Mouse (Mus musculus) bone marrow macrophage, adult 2 months (primary cell): ENCODE measurements around the gene Masp1.

Experiments
- CTCF ChIP-seq: IDR thresholded peaks from 2 replicates; pipeline ENCODE4 v1.5.1; 2012; ENCODE audit warnings: low read depth, mild to moderate bottlenecking, low read length, moderate library complexity
- POLR2A ChIP-seq: IDR thresholded peaks from 2 replicates; pipeline ENCODE4 v1.6.1; 2012; ENCODE audit warnings: mild to moderate bottlenecking, low read depth, low read length, borderline replicate concordance

GRCm38 (mm10) chr16:23482218-23482617, 38.4 kb downstream of the Masp1 start:
- TF ChIP-seq POLR2A = no peak
- no peak for TF ChIP-seq CTCF
